Mouse (Mus musculus): ENCODE measurements around the gene Galnt10.

- TF ChIP-seq CHD2 (IDR thresholded peaks at IDR 0.05; ENCODE audit: low read length) (no peak), ZMIZ1 (IDR thresholded peaks at IDR 0.05; ENCODE audit: low read depth, low read length) (no peak), JUND (conservative IDR thresholded peaks at IDR 0.05; ENCODE audit: low read depth, low read length) (no peak), CTCF (conservative IDR thresholded peaks at IDR 0.05 in 1 of 2, IDR thresholded peaks at IDR 0.05 in 1 of 2; ENCODE audit: low read depth in 2 of 2, low read length in 2 of 2) (no peak), POLR2A (IDR thresholded peaks at IDR 0.05; ENCODE audit: low read depth, low read length) (no peak), HCFC1 (IDR thresholded peaks at IDR 0.05; ENCODE audit: low read depth, low read length) (no peak), MAFK (IDR thresholded peaks at IDR 0.05; ENCODE audit: insufficient replicate concordance, low read length) (no peak)
Observed at GRCm38 (mm10) chr11:57809017-57809731, 163.9 kb downstream of the Galnt10 start.
